ENCODE assay signal across 11 mouse cellular contexts in genomic region chr9:80303518-80303917, GRCm38 (mm10).
DNase-seq lines count a peak whose midpoint lies in the region; ATAC-seq and TF ChIP-seq lines count a peak whose summit lies in the region.
"Had no signal": no experiment of that assay in that cellular context is flagged by ENCODE, and none has a peak within 500 bp of the region (broad histone marks: within the 10 kb centered on the region; RNA-seq: fewer than 3 reads in every experiment).

No protein-coding gene starts in this region.

- no peaks in the 10 kb centered on the region for H3K4me1 ChIP-seq in stomach, postnatal 0 days (replicated peaks; ENCODE audit: control insufficient read depth, insufficient read depth)

- peak; percentile 66 for TF ChIP-seq CTCF in stomach, postnatal 0 days (IDR thresholded peaks at IDR 0.05; ENCODE audit: low read depth)

- no peak overlapping the region for H3K9ac ChIP-seq in stomach, postnatal 0 days (ENCODE audit: low read length)

- H3K4me3 ChIP-seq in stomach, postnatal 0 days (ENCODE audit: low read depth, low read length), result no peak overlapping the region

- TF ChIP-seq EP300 in stomach, postnatal 0 days (optimal IDR thresholded peaks at IDR 0.05), result no peak

- no peak overlapping the region for H3K27ac ChIP-seq in stomach, postnatal 0 days (replicated peaks)

- DNase-seq in gastrocnemius, postnatal 10 days, result peak; percentile 5
- DNase-seq in gastrocnemius, postnatal 36 days, result no peak
- peak; percentile 16 for DNase-seq in retina, postnatal 1 day
- no peak for DNase-seq in retina, embryonic 14.5 days (ENCODE audit: low spot score)
- peak; percentile 34 for DNase-seq in embryo, embryonic 11 days
- no peak for DNase-seq in stomach, postnatal 0 days (ENCODE audit: low spot score)
- DNase-seq in urinary bladder, adult 2 months (ENCODE audit: low spot score), result no peak
- no peak for DNase-seq in testis, postnatal 14 days (ENCODE audit: low spot score)
- DNase-seq: cerebellum, postnatal 14 days; right cerebral cortex, postnatal 14 days had no signal

- no peak overlapping the region for H3K4me2 ChIP-seq in stomach, postnatal 0 days (replicated peaks; ENCODE audit: low read depth)
- H3K4me2 ChIP-seq: liver, embryonic 11.5 days had no signal

- no peaks in the 10 kb centered on the region for H3K27me3 ChIP-seq in stomach, postnatal 0 days (ENCODE audit: control insufficient read depth, insufficient read depth, low read length)

- peaks cover 18% of the 10 kb centered on the region for H3K36me3 ChIP-seq in stomach, postnatal 0 days (ENCODE audit: control insufficient read depth, insufficient read depth, low read length)

- no peak for ATAC-seq in stomach, postnatal 0 days (ENCODE audit: low FRiP score, low TSS enrichment)

- WGBS in stomach, postnatal 0 days, result 63% methylated on average over 4 of the region's 4 CpGs

- H3K9me3 ChIP-seq in stomach, postnatal 0 days (ENCODE audit: control insufficient read depth, low read length), result no peaks in the 10 kb centered on the region

- intact Hi-C loops in gastrocnemius, postnatal 36 days (cut with DNase I), result no loop called here

Comparison
In these comparisons a context has a peak if more than half of its experiments do, and no peak if none do; other contexts are left out.
1. DNase-seq: peak in gastrocnemius, postnatal 10 days (single experiment), retina, postnatal 1 day (single experiment) and embryo, embryonic 11 days (single experiment); none in gastrocnemius, postnatal 36 days (0 of 2), retina, embryonic 14.5 days (single experiment), stomach, postnatal 0 days (single experiment), urinary bladder, adult 2 months (single experiment) and testis, postnatal 14 days (single experiment).